Mouse (Mus musculus): ENCODE data around the gene Tex50.

- TF ChIP-seq CTCF (IDR thresholded peaks at IDR 0.05; ENCODE audit: extremely low read depth, insufficient read length, insufficient replicate concordance, low read depth, low read length): no peak
- TF ChIP-seq POLR2A (IDR thresholded peaks at IDR 0.05; ENCODE audit: low read depth, low read length): no peak
These were observed 40.7 kb upstream of the Tex50 start for GRCm38 (mm10) chr1:161199856-161200255.

Measured in small intestine, adult 2 months (tissue).